Mouse (Mus musculus) stomach, embryonic 14.5 days (tissue): ENCODE results near the gene Lzts2. TPM values are rescaled to one million over a fixed set of nuclear protein-coding genes. Genes with fewer than 3 reads are reported as not detected.

ENCODE experiments used
- ATAC-seq: fragments of 200-750 bp; cut with Nextera tagmentation; 2 replicates; pipeline ENCODE4 v1.8.0; 2017; ENCODE audit warnings: low read depth, moderate TSS enrichment; ENCODE audit not compliant: insufficient number of reproducible peaks, insufficient read depth, low FRiP score
- H3K27ac ChIP-seq: fragments of 300-500 bp; sonication (generic); 2 replicates; pipeline ENCODE4 v1.5.1; 2014; ENCODE audit warnings: mild to moderate bottlenecking, low read length, moderate library complexity, mixed read lengths
- H3K27me3 ChIP-seq: fragments of 300-500 bp; sonication (generic); 2 replicates; pipeline ENCODE4 v1.6.1; 2014; ENCODE audit warnings: low read length, control low read depth, mixed read lengths; ENCODE audit not compliant: control insufficient read depth, insufficient read depth
- H3K36me3 ChIP-seq: fragments of 300-500 bp; sonication (generic); 2 replicates; pipeline ENCODE4 v1.6.1; 2014; ENCODE audit warnings: mild to moderate bottlenecking, control low read depth, low read length, moderate library complexity, mixed read lengths; ENCODE audit not compliant: control insufficient read depth, insufficient read depth
- H3K4me1 ChIP-seq: fragments of 300-500 bp; sonication (generic); 2 replicates; pipeline ENCODE4 v1.6.1; 2014; ENCODE audit warnings: low read length, control low read depth, mixed read lengths; ENCODE audit not compliant: control insufficient read depth, insufficient read depth
- H3K4me2 ChIP-seq: fragments of 300-500 bp; sonication (generic); replicated peaks from 2 replicates; pipeline ENCODE4 v1.6.1; 2014; ENCODE audit warnings: low read depth, low read length, control low read depth
- H3K4me3 ChIP-seq: fragments of 300-500 bp; sonication (generic); 2 replicates; pipeline ENCODE4 v1.5.1; 2014; ENCODE audit warnings: low read depth, low read length, control low read depth
- H3K9ac ChIP-seq: fragments of 300-500 bp; sonication (generic); replicated peaks from 2 replicates; pipeline ENCODE4 v1.6.1; 2014; ENCODE audit warnings: low read depth, mild to moderate bottlenecking, control low read depth, low read length, moderate library complexity, mixed read lengths
- H3K9me3 ChIP-seq: fragments of 300-500 bp; sonication (generic); 2 replicates; pipeline ENCODE4 v1.6.1; 2016; ENCODE audit warnings: low read depth, low read length, control low read depth; ENCODE audit not compliant: control insufficient read depth
- WGBS: fragments of 180-500 bp; shearing (Covaris S2); extraction: QIAGEN DNeasy Blood & Tissue Kit; methylation state at CpG from one replicate; pipeline ENCODE4 v1.1.7; 2014; 5-methylcytosine and 5-hydroxymethylcytosine counted together
- polyA plus RNA-seq: library from polyadenylated mRNA; unstranded; fragments of >200 nt; fragmentation: Nextera tagmentation; extraction: Ambion mirVana; gene quantifications from 2 replicates; pipeline ENCODE4 v1.2.1, GENCODE M21; 2014

Lzts2 gene
- polyA plus RNA-seq, 1 experiment from 2014 or later, result 52.5 TPM

DNA sequence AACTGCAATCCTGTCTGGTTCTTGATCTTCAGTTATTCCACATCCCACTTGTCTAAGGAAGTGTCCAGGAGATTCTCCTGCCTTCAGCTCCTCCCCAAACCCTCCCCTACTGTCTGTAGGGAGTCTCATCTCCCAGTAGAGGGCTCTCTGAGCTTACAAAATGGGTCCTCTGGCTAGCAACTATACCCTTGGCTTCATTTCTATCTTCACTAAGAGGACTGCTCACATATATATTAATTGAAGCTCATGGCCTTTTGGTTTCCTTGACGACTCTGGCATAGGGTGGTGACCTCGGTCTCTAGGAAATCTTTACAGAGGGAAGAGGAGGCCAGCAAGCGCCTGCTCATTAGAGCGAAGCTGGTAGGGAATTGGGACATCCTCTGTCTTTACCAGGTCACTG, 42.1 kb downstream of the Lzts2 start:
- no peak overlapping the region for H3K9ac ChIP-seq
- H3K27ac ChIP-seq, result no peak overlapping the region
- H3K4me2 ChIP-seq, result no peak overlapping the region
- no peak overlapping the region for H3K4me3 ChIP-seq
- peaks cover 7% of the 10 kb centered on the region for H3K36me3 ChIP-seq
- ATAC-seq, result no peak
- H3K9me3 ChIP-seq, result no peaks in the 10 kb centered on the region
- WGBS, result 43% methylated on average over 4 of the region's 4 CpGs
- no peaks in the 10 kb centered on the region for H3K27me3 ChIP-seq
- peaks cover 18% of the 10 kb centered on the region for H3K4me1 ChIP-seq

DNA sequence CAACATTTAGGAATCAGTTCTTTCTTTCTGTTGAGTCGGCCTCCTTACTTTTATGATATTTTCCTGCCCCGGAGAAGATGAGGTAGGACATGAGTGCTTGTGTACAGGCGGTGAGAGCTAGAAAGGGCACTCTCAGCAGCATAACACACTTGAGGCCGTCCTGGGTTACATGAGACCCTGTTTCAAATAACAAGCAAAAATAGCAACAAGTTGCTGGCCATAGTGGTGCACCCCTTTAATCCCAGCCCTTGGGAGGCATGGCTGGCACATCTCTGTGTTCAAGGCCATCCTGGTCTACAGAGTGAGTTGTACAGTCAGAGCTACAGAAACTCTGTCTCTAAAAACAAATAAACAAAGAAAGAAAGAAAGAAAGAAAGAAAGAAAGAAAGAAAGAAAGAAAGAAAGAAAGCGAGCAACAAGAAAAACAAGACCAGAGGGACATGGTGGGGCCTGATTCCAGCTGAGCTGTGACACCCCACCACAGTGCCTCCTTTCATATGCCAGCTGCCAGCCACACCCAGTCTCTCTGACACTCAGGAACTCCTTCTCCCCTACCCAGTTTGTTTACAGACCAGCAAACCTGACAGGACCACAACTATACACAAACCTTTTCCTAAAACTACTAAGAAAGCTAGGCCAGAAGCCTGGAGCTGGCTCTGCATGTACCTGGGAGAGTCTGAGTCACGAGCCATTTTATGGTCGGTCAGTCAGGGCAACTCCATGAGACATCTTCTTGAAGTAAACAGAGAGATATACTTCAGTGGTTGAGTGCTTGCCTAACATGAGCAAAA, 42.9 kb downstream of the Lzts2 start:
- peaks cover 18% of the 10 kb centered on the region for H3K4me1 ChIP-seq
- no peaks in the 10 kb centered on the region for H3K9me3 ChIP-seq
- peaks cover 7% of the 10 kb centered on the region for H3K36me3 ChIP-seq
- H3K9ac ChIP-seq, result peak overlapping the region; percentile 52
- H3K4me2 ChIP-seq, result peak overlapping the region; percentile 69
- H3K27me3 ChIP-seq, result no peaks in the 10 kb centered on the region
- 66% methylated on average over 7 of the region's 7 CpGs for WGBS
- ATAC-seq, result no peak
- H3K4me3 ChIP-seq, result peak overlapping the region; percentile 53; the same call in 1 of the 2 replicates
- H3K27ac ChIP-seq, result peak overlapping the region; percentile 97

DNA sequence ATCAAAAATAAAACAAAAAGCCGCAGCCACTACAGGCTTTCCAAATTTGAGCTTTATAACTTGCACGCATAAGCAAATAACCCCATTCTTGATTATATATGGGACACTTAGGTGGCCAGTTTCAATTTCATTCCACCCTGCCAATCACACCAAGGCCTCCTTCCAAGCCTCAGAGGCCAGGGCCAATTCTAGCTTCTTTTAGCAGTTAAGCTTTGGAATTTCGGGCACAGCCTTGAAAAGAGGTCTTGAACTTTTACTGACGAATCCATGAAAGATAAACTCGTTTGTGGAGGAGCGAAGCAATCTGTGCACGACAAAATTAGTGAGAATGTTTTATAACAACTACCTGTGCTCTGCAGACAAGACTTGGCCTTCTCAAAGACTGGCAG, 43.5 kb downstream of the Lzts2 start:
- 32% methylated on average over 7 of the region's 7 CpGs for WGBS
- no peak for ATAC-seq
- peaks cover 7% of the 10 kb centered on the region for H3K36me3 ChIP-seq

DNA sequence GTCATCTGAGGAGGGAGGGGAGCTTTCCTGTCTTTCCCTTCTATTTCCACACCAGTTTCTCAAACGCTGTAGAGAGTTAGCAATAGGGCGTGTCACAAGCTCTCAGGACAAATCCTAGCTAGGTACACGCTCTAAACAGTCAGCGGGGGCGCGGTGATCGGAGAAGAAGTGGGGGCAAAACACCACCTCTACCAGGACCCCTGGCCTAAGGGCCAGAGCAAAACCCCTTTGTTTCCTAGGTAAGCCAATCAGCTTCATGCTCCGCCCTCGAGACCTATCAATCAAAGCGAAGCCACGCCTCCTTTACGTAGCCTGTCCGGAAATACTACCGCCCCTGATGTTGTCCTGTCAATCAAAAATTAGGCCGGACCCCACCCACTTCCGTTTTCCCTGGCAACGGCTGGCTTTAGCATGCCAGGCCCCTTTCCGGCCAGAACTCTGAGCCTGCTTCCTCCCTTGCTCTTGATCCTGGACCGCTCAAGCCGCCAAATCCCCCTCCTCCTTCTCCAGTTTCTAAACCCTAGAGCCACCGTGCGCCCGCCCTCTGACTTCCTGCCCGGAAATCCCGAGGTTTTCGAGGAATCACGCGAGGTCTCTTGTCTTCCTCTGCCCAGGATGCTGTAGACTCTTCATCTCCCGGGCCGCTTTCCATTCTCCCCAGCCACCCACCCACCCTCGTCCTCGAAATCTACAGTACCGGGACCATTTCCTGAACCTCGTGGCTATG, 44.1 kb downstream of the Lzts2 start:
- peak overlapping the region; percentile 69 for H3K4me2 ChIP-seq
- no peaks in the 10 kb centered on the region for H3K27me3 ChIP-seq
- no peaks in the 10 kb centered on the region for H3K9me3 ChIP-seq
- H3K27ac ChIP-seq, result peak overlapping the region; percentile 97
- H3K36me3 ChIP-seq, result peaks cover 7% of the 10 kb centered on the region; the same call in 1 of the 2 replicates
- peak overlapping the region; percentile 74 for H3K9ac ChIP-seq
- WGBS, result under 1% methylated on average over 34 of the region's 34 CpGs
- ATAC-seq, result peak; percentile 93
- peaks cover 18% of the 10 kb centered on the region for H3K4me1 ChIP-seq
- H3K4me3 ChIP-seq, result peak overlapping the region; percentile 53

More for the DNA sequence above, 43.5 kb downstream of the Lzts2 start:
- Histone ChIP-seq H3K9me3 (no peaks in the 10 kb centered on the region), H3K4me1 (peaks cover 18% of the 10 kb centered on the region), H3K4me3 (peak overlapping the region; percentile 53), H3K4me2 (peak overlapping the region; percentile 69), H3K27me3 (no peaks in the 10 kb centered on the region), H3K27ac (peak overlapping the region; percentile 97), H3K9ac (peak overlapping the region; percentile 52)

GRCm38 (mm10) chr19:45058841-45059240, 44.6 kb downstream of the Lzts2 start:
- Histone ChIP-seq H3K4me3 (peak overlapping the region; percentile 53), H3K9ac (peak overlapping the region; percentile 74), H3K27me3 (peaks cover 2% of the 10 kb centered on the region), H3K9me3 (no peaks in the 10 kb centered on the region), H3K4me2 (peak overlapping the region; percentile 69), H3K27ac (peak overlapping the region; percentile 97), H3K4me1 (peaks cover 18% of the 10 kb centered on the region), H3K36me3 (peaks cover 7% of the 10 kb centered on the region; the same call in 1 of the 2 replicates)
- 1% methylated on average over 14 of the region's 14 CpGs for whole genome bisulfite sequencing
- no peak for ATAC-seq

- Histone ChIP-seq H3K4me1 (peaks cover 7% of the 10 kb centered on the region; the same call in 1 of the 2 replicates), H3K27ac (no peak overlapping the region), H3K9ac (no peak overlapping the region), H3K36me3 (no peaks in the 10 kb centered on the region), H3K9me3 (no peaks in the 10 kb centered on the region), H3K4me2 (no peak overlapping the region), H3K4me3 (no peak overlapping the region), H3K27me3 (peaks cover 31% of the 10 kb centered on the region)
- peak; percentile 49; the same call in 1 of the 2 replicates for ATAC-seq
- 46% methylated on average over 20 of the region's 20 CpGs for WGBS
These were observed 49.5 kb downstream of the Lzts2 start for GRCm38 (mm10) chr19:45063565-45064292.

DNA sequence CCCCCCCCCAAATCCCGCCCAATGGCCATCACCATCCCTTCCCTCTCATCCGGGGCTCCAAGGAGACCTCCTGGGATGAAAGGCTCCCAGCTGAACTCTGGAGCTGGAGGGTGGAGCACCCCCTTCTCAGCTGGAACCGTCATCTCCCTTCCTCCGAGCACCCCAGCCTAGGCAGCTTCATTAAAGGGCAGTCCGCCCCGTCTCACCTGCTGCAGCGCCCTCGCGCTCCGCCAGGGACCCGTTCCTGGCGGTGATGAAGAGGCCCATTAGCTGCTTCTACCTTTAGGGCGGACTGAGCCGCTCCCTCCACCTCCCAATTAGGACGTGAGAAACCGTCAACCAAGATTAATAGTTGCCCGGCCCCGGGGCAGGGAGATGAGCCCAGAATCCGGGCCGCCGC, 51.0 kb downstream of the Lzts2 start:
- Histone ChIP-seq H3K27me3 (peaks cover 31% of the 10 kb centered on the region), H3K9ac (no peak overlapping the region), H3K4me1 (no peaks in the 10 kb centered on the region), H3K27ac (no peak overlapping the region), H3K4me3 (no peak overlapping the region), H3K9me3 (no peaks in the 10 kb centered on the region), H3K36me3 (no peaks in the 10 kb centered on the region), H3K4me2 (no peak overlapping the region)
- no peak for ATAC-seq
- WGBS, result 5% methylated on average over 21 of the region's 21 CpGs

- ATAC-seq, result no peak
- Histone ChIP-seq H3K4me2 (no peak overlapping the region), H3K27me3 (peaks cover 31% of the 10 kb centered on the region), H3K9me3 (no peaks in the 10 kb centered on the region), H3K4me1 (no peaks in the 10 kb centered on the region), H3K27ac (no peak overlapping the region), H3K36me3 (no peaks in the 10 kb centered on the region), H3K9ac (no peak overlapping the region), H3K4me3 (no peak overlapping the region)
- 28% methylated on average over 17 of the region's 17 CpGs for WGBS
These were observed 53.0 kb downstream of the Lzts2 start for GRCm38 (mm10) chr19:45067170-45067569.
